Mouse (Mus musculus): ENCODE measurements at regions not wholly inside any gene's neighbourhood (a gene's known extent, or its start where the extent isn't known, plus 50 kb on each side); places are given as distances from the start of the nearest gene placed in this dataset.

GRCm38 (mm10) chr11:71675714-71676313 is 73.9 kb upstream of the Wscd1 start:
- no peak for DNase-seq

- no peak for DNase-seq
These were observed 52.7 kb upstream of the Wscd1 start for GRCm38 (mm10) chr11:71697017-71697416.

- DNase-seq, result no peak
These were observed 50.9 kb upstream of the Wscd1 start for GRCm38 (mm10) chr11:71698836-71699235.
